Mouse (Mus musculus) c-Kit-positive CD71-positive TER-119-positive erythroid progenitor cells, embryonic 14.5 days (primary cell): Measurements from ENCODE around the gene Zfp276.
A peak's percentile ranks its signal among the peaks of the same experiment; 100 is the strongest.
"Not testable (repeated sequence)": the region's sequence is repeated elsewhere in the genome, so short reads cannot be mapped to it uniquely, and the experiment has no call there.

Experiments used
- DNase-seq: peaks from one replicate; pipeline ENCODE4 v3.0.0-alpha.2; 2013; ENCODE audit warnings: low spot score

The Zfp276 gene

DNA sequence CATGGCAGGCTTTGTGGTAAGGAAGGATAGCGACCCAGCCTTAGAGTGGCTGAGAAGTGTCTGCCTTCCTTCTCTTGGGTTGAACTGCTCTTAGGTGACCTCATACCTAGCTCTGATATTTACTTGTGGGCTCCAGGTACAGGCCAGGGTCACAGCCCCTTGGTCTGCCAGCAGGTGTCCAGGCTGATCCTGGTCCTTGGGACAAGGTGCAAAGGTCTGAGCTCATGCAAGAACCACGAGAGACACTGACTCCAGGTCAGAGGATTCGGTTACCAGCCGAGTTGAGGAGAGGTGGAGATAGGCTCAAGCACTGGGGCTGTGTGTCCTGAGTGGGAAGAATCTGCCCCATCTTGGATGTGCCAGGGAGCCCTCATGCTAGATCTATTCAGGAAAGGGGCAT is 9.6 kb upstream of the Zfp276 start:
- DNase-seq, result no peak

DNA sequence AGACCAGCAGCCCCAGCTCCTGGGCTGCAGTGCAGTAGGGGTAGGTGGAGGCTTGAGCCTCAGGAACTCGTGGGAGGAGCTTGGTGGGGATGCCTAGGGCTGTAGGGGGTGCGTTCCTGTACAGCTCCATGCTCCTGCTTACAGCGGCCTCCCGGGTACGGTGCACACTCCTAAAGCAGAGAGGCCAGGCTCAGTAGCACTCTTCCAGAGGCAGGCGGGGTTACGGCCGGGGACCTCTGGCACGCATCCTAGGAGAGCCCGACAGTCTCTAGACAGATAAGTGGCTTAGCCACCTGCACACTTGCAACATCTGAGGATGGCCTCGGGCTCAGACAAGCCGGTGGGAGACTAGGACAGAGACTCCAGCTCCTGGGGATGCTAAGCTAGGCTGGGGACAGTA is 8.5 kb upstream of the Zfp276 start:
- no peak for DNase-seq

DNA sequence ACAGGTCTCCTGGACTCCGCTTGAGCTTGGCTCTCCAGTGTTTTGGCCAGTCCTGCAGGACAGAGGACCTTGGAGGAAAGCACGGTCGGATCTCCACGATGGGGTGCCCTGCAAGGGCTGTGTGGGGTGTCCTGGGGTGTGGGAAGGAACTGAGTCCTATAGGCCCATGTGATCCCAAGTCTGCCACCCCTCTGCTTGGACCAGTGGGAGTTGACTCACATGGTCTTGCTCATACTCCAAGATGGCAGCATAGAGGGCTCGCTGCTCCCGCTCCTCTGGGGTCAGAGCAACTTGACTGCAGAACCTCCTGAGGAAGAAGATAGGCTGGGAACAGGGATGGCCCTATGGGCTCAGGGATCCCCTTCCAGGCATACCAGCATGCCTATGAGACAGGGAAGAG is 6.2 kb upstream of the Zfp276 start:
- DNase-seq, result no peak

DNA sequence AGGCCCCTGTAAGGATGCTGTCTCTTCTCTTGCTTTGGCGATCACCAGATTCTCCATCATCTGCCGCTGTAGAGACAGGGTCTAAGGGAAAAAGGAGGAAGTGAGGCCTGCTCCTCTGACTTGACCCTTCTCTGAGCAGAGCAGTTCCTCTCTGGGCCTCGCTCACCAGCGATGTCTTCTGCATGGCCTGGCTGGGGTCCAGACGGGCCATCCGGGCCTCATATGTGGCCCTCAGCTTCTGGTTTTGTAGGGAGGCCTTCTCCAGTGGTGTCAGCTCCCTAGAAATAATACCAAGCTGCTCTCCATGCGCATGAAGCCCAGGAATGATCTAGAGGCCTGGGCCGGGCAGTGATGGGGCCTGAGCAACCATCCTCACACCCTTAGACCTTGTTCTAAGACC is 5.4 kb upstream of the Zfp276 start:
- DNase-seq, result no peak

DNA sequence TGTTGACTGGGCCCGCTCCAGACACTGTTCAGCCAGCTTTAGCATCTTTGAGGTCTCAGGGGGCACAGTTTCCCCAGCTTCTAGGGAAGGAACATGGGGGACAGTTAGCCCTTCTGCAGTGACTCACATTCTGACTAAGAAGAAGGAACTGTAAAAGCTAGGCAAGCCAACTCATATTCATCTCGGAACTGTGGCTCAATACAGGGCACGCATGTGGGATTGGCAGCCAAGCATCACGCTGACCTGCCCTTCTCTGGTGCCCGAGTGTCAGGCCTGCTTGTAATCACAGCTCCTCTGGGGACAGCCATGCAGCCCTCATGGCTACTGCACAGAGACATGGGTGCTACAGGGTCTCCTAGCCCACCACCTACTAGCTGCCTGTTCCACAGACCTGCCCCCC is 3.1 kb upstream of the Zfp276 start:
- no peak for DNase-seq

DNA sequence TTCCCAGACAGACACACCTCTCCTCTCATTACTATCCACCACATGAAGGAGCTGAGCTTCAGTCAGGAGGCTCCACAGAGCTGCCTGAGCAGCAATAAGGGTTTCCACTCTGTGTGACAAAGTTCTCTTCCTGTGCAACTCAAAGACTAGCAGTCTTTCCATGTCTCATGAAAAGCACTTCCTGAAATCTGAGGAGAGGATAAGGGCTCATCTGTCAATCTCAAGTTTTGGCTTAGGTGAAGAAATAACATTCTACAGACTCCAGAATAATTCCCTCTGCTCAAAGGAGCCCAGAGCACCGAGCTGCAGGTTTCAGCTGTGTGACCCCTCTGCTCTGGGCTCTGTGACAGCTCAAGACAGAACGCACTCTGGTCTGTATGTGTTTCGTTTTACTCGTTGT is 1.1 kb upstream of the Zfp276 start:
- no peak for DNase-seq

DNA sequence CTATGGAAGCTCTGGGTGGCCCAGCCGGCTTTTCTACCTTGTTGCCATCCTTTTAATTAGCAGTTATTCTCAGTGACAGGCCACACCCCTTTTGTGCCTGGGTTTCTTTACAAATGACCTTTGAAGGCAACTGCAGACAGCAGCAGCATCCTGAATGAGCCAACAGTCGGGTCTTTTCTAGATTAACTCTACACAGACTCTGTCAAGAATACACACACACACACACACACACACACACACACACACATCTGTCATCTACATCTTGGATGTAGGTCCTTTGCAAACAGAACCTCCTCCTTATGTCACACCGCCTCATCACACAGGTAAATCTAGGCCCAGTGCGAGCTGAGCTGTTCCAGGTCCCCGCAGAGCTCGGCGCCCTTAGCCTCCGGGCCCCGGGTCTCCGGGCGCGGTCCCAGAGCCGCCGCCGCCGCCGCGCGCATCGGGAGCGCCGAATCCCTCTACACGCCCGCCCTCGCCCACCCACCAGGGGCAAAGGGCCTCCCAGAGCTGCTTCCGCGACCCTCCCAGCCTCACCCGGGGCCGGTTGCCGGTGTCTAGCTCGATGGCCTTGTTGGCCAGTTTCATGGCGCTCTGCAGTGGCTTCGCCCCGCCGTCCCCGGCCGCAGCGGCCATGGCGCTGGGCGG is 420 bp upstream of the Zfp276 start:
- peak; percentile 36 for DNase-seq

DNA sequence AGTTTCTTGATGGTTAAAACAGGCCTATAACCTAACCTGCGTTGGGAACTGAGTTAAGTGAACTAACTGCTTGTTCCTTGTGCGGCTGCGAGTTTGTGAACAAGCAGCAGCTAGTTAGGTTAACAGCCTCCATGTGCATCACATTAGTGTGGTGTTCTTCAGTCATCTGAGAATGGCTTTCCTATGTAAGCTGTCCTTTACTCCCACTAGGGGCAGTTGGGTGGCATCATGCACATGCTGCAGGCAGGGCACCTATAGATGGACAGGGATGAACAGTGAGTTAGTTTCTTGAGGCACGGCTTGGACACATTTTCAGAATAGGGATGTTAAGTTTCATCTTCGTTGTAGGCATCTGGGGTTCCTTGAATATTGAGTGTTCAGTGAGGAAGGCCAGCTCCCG is 1.2 kb downstream of the Zfp276 start:
- DNase-seq, result no peak

DNA sequence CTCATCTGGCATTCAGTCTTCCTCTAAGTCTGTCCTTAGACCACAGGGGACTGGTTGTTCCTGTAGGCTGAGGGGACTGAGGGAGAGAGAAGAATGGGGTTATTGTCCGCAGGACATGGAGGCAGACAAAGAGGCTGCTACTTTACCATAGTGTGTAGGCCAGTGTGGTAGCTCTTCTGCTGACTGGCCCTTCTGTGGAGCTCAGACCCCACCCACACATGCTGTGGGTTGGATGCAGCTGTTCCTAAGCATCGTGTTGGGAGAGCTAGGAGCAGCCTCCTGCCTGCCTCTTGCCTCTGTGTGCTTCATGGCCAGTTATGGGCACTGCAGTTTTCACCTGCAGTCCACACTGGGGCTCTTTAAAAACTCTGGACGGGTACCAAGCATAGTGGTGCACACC is 3.1 kb downstream of the Zfp276 start:
- no peak for DNase-seq

DNA sequence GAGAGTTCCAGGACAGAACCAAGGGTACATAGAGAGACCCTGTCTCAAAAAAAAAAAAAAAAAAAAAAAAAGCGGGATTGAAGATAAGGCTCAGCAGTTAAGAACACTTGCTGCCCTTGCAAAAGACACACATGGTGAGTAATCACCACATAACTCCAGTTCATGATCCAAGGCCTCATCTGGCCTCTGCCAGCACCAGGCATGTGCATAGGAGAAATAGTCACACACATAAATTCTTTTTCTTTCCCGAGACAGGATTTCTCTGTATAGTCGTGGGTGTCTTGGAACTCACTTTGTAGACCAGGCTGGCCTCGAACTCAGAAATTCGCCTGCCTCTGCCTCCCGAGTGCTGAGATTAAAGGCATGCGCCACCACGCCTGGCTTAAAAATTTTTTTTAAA is 3.6 kb downstream of the Zfp276 start:
- not testable (repeated sequence) for DNase-seq

DNA sequence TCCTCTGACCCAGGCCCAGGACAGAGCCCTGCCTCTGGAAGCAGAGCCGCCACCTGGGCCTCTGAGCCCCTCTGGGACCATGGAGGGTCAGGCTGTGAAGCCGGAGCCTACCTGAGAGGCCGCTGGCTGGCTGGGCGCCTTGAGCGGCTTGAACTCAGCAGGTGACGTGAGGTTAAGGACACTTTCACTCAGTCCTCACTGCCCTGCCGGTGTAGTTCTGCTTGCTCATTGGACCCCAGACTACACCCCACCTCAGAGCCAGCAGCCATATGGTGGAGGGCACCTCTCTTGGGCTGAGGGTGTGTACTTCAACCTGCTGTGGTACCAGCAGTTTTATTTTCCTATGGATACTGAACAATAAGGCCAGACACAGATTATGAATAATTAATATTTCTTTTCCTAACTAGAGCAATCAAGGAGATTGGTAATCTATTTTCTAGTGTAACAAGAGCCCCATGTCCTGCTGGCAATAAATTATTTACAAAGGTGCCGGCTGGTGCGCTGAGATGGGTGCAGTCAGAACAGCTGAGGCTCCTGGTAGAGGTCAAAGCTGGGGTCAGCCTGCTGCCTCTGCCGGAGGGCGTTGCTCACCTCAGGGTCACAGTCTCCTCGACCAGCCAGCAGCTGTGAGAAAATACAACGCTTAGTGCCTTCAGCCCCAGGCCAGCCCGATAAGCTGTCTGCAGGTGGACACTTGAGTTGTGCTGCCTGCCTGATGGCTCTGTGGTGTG is 14.1 kb downstream of the Zfp276 start:
- DNase-seq, result no peak

DNA sequence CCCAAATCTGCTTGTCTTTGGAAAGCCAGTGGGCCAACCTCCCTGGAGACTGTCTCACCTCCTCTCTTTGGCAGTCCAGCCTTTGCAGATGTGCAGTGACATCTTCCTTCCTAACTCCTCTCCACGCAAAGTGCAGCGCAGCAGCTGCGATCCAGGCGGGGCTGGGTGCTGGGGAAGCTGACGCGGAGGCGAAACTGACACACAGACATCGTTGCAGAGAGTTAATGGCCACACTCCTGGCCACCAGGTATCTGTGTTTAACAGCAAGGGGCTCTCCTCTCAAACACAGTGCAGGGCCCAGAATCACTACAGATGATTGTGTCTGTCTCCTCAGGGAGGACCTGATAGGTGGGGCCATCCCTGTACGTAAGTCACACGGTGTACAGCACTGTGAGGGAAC is 17.2 kb downstream of the Zfp276 start:
- no peak for DNase-seq

DNA sequence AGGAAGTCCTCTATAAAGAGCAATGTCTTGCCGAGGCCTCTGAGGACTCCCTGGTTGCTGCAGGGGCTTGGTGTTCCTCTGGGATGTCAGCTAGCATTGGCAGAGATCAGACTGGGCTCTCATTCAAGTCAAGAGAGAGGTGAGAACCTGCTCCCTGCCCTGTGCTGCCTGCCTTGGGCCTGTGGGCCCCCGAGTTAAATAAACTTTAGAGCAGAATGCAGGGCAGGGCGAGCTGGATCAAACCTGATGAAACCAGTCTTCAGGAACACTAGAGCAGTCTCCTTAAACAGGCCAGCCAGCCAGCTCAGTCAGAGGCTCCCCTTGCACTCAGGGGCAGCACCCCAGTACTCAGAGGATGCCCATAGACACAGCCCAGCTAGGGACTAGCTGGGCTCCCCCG is 17.9 kb downstream of the Zfp276 start:
- no peak for DNase-seq

DNA sequence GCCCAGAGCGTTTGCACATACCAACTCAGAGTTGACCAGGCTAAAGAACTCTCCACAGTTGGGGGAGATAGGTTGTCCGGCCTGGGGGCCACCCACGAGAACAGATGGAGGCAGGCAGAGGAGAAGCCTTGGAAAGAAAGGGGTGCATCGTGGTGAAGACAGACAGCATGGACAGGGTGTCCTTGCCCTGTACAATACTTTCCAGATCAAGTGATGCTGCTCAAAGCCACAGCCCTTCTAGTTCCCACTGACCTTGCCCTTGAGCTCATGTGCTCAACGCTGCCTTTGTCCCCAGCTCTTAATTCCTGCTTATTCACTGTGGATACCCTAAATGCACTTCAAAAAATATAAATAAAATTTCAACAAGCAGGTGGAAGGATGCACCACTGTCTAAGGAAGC is 20.5 kb downstream of the Zfp276 start:
- no peak for DNase-seq

DNA sequence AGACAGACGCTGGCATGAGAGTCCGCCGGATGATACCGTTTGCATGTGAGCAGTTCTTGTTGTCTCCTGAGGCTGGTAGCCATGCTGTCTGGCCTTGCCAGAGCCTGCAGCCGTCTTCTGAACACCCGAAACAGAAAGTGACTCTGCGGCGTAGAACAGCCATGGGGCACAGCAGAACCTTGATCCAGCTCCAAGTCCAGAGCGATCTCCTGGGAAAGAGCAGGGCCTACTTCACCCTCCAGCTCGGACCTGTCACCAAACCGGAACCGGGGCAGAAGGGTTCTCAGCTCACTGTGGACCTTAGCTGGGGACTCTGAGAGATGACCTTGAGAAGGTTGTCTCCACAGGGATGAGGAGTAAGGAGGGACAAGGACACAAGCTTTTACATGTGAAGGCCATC is 21.1 kb downstream of the Zfp276 start:
- DNase-seq, result no peak

DNA sequence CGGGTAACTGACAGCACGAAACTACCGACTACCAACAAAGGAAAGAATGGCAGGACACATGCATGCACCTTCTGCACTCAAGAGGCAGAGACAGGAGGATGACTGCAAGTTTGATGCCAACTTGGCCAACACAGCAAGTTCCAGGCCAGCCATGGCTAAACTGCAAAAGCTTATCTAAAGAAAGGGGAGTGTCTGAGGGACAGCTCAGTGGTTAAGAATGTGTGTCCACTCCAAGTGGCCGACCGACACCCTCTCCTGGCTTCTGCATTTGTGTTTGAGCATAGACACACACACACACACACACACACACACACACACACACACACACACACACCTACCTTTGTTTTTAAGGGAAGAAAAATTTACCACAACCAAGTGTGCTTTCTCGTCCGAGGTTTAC is 24.4 kb downstream of the Zfp276 start:
- DNase-seq, result no peak

DNA sequence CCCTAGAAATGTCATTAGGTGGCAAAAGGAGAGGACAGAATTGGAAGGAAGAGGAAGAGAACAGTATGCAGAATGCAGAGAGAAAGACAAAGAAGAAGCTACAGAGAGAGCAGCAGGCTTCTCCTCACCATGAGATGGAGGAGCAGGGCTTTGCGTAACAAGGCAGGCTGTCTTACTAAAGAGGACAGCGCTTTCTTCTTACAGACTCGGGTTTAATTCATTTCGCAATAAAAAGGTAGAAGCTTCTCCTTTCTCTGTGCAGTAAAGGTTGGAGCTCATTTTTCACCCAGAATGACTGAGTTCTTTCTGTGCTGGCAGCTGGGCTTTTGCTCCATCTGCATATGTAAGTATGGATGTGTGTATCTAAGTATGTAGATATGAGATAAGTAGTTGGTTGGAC is 25.8 kb downstream of the Zfp276 start:
- no peak for DNase-seq

DNA sequence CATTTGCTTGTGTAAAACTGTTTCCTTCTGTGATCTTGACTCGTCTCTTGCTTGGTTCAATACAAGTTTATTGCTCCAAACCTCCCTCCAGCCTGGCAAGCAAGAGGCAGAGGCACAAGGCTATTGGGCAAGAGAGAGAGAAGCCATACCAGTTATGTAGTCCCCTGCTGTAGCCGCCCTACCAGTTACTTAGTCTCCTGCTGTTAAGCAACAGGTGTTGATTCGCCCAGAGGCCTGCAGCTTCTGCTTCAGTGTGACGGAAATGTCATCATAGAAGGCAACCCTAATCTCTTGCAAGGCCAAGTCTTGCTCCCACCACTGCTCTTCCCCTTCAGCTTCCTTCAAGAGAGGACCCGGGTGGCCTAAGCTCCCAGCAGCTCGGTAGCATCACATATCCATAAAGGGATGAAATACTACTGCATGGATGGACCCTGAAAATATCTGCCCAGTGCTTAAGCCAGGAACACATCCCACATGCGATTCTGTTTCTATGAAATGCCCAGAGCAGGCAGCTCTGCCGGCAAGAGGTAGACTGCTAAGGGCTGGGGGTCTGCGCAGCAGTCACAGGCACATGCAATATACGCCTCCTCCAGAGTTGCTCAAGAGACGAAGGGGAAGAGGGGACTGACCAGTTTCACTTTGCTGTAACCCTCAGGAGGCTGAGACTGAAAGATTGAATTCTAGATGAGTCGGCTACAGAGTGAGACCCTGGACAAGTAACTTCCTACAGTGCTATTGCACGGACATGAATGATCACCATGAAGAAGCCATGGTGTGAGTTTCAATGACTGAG is 26.5 kb downstream of the Zfp276 start:
- no peak for DNase-seq

DNA sequence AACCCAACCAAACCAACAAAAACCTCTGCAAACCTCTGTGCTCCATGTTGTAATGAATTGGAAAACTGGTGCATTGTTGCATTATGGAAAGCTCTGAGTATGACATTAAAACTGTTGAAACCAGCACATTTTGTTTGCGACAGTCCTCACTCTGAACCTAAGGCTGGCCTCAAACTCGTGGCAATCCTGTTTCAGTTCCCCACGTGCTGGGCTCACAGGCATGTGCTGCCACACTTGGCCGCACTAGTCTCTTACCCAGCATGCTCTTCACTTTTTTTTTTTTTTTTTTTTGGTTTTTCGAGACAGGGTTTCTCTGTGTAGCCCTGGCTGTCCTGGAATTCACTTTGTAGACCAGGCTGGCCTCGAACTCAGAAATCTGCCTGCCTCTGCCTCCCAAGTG is 29.0 kb downstream of the Zfp276 start:
- DNase-seq, result not testable (repeated sequence)

DNA sequence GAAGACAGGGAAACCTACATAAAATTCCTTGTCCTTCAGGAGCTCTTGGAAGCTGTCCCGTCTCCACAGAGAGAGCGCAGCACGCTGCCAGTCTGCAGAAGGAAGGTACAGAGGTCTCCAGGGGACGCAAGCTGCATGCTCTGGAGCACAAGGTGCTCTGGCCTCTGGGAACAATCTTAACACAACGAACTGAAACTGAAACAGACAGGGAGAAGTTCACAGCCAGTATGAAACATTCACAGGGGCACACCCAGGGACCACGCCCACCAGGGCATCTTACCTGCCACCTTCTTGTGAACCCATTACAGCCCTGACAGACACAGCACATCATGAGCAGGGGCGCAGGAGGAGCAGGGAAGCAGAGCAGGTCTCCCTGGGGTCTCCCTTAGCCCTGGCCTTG is 30.0 kb downstream of the Zfp276 start:
- DNase-seq, result no peak

DNA sequence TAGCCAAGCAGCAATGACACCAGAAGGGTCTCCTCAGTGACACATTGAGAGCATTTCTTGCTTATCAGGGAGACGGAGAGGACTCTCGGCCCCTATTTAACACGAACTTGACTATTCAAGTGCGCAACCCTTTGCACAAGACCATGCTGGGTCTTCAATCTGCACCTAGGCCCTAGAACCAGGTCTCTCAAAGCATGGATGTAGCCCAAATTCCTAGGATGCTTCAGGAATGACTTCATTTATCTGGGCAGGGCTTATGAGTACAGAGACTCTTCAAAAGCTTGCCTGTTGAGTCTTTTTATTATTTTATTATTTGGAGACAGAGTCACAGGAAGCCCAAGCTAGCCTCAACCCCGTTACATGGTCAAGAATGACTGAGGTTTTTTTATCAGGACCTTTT is 30.5 kb downstream of the Zfp276 start:
- no peak for DNase-seq

DNA sequence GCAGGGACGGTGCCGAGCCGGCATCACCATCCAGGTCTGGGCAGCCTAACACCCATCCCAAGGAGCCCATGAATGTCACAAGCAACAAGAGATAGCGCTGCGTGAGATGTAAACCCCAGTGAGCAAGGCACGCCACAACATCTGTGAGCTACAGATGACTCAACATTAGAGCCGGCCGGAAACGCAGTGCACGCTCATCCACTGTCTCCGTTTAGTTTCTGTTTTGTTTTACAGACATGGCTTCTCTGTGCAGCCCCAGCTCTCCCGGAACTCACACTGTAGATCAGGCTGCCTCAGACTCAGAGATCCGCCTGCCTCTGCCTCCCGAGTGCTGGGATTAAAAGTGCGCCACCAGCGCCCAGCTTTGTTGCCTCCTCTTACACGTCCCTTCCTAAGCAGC is 33.4 kb downstream of the Zfp276 start:
- DNase-seq, result no peak

DNA sequence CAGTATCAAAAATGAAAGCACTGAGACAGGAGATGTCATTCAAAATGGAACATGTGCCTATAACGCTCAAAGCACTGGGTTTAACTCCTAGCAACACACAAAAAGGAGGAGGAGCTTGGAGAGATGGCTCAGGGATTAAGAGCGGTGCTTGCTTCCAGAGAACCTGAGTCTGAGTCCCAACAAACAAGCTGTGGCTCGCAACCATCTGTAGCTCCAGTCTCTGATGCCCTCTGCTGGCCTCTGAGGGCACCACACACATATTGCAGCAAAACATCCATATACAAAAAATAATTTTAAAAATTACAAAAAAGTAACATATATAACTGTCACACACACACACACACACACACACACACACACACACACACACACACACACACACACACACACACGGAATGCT is 36.2 kb downstream of the Zfp276 start:
- DNase-seq, result peak; percentile 31
